Mouse (Mus musculus): Measurements from ENCODE around the gene Znrf2.

DNA sequence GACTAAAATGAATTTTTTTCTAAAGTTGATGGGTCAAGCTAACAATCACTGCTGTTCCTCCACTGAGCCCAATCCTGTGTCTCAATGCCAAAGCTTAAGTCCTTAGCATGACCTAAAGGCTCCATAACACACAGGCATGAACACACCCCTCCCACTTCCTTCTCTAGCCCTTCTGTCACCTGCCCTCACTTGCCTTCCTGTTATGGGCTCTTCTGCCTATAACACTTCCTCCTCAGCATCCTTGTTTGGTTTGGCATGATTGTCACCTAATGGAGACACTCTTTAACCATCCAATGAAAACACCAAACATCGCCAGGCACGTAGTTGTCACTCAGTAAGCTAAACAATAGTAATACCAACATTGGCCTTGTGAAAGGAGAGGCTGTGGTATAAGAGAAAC lies 85.8 kb downstream of the Znrf2 start:
- TF ChIP-seq CTCF (IDR thresholded peaks at IDR 0.05) = no peak
- no peak for TF ChIP-seq POLR2A (IDR thresholded peaks at IDR 0.05; ENCODE audit: insufficient read depth, low read depth, low read length)
